Mouse (Mus musculus): ENCODE results near the gene Faxc. TPM values are rescaled to one million over a fixed set of nuclear protein-coding genes. Genes with fewer than 3 reads are reported as not detected.

Faxc gene
- polyA plus RNA-seq, 1 experiment: 2.7 TPM

DNA sequence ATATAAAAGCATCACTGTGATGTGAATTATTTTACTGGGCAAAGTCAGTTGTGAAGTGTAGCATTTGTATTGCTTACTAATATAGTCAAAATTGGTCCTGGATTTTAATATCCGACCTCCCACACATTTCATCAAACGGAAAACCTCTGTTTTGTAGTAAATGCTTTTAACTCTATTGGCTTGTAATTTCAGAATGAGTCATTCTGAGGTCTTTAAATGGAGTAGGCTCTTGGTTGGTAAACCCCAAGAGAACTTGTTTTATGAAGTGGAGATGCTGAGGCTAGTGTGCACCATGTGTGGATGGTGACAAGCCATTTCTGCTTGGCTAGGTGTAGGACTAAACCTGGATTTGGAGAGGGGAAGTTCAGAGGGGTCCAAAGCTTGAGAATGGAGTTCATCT is 4.2 kb downstream of the Faxc start:
- Histone ChIP-seq H3K79me2 (ENCODE audit: control insufficient read depth, insufficient read depth) (no peaks in the 10 kb centered on the region), H3K4me3 (no peak overlapping the region), H3K27me3 (ENCODE audit: control insufficient read depth, insufficient read depth, insufficient read length) (no peaks in the 10 kb centered on the region), H3K36me3 (ENCODE audit: control insufficient read depth, insufficient read depth) (no peaks in the 10 kb centered on the region), H3ac (ENCODE audit: control insufficient read depth, insufficient read length) (no peak overlapping the region), H3K4me2 (ENCODE audit: low read depth) (no peak overlapping the region)
- TF ChIP-seq MYOG (IDR thresholded peaks at IDR 0.05; ENCODE audit: control insufficient read depth in 1 of 3, insufficient read depth in 1 of 3, insufficient read length in 2 of 3, low read depth in 2 of 3) (no peak), USF1 (IDR thresholded peaks at IDR 0.05; ENCODE audit: low read depth) (no peak), E2F4 (IDR thresholded peaks at IDR 0.05; ENCODE audit: insufficient read depth) (no peak), POLR2AphosphoS2 (IDR thresholded peaks at IDR 0.05; ENCODE audit: insufficient read length, low read depth) (no peak), MAX (IDR thresholded peaks at IDR 0.05; ENCODE audit: low read depth) (no peak), TCF3 (IDR thresholded peaks at IDR 0.05; ENCODE audit: insufficient read length, low read depth) (no peak), CEBPB (IDR thresholded peaks at IDR 0.05; ENCODE audit: insufficient read depth, poor library complexity, severe bottlenecking) (no peak), POLR2A (IDR thresholded peaks at IDR 0.05; ENCODE audit: insufficient read length, low read depth) (no peak), SRF (IDR thresholded peaks at IDR 0.05; ENCODE audit: control insufficient read depth, insufficient read length, low read depth) (no peak), TCF12 (IDR thresholded peaks at IDR 0.05; ENCODE audit: insufficient read depth, poor library complexity, severe bottlenecking) (no peak), REST (IDR thresholded peaks at IDR 0.05; ENCODE audit: insufficient read depth, insufficient read length) (no peak), MYOD1 (IDR thresholded peaks at IDR 0.05; ENCODE audit: control insufficient read depth in 1 of 3, insufficient read length in 2 of 3, low read depth in 2 of 3) (no peak)

DNA sequence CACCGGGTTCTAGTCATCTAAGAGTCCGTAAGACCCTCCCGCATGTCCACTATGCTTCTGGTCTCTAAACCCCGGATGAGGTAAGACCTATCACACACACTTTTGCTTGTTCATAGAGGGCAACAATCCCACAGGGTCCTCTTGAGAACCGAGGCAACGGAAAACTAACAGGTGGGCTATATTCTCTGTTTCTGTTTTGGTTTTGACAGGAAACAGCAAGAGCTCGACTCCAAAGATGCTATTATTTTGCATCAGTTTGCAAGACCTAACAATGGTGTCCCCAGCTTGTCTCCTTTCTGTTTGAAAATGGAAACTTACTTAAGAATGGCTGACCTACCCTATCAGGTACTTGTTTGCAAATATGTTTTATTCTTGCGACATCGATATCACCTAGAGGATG is 5.3 kb downstream of the Faxc start:
- Histone ChIP-seq H3K36me3 (ENCODE audit: control insufficient read depth, insufficient read depth) (no peaks in the 10 kb centered on the region), H3K27me3 (ENCODE audit: control insufficient read depth, insufficient read depth, insufficient read length) (no peaks in the 10 kb centered on the region), H3K4me3 (no peak overlapping the region), H3K4me2 (ENCODE audit: low read depth) (no peak overlapping the region), H3ac (ENCODE audit: control insufficient read depth, insufficient read length) (no peak overlapping the region), H3K79me2 (ENCODE audit: control insufficient read depth, insufficient read depth) (no peaks in the 10 kb centered on the region)
- no peak for TF ChIP-seq MYOG (IDR thresholded peaks at IDR 0.05; ENCODE audit: control insufficient read depth in 1 of 3, insufficient read depth in 1 of 3, insufficient read length in 2 of 3, low read depth in 2 of 3)

DNA sequence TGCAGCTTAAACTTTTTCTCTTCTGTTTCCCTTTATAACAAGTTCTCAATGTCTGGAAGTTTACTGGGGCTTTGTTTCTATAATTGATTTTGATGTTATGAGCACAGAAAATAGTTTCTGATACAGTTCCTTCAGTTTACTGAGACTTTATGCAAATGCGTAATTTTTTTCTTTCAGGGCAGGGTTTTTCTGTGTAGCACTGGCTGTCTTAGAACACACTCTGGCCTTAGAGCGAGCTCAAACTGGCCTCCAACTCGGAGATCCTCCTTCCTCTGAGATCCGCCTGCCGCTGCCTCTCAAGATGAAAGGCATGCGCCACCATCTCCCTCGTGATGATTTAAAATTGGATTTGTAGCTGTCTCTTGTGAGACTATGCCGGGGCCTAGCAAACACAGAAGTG is 6.8 kb downstream of the Faxc start:
- Histone ChIP-seq H3K27me3 (ENCODE audit: control insufficient read depth, insufficient read depth, insufficient read length) (no peaks in the 10 kb centered on the region), H3K79me2 (ENCODE audit: control insufficient read depth, insufficient read depth) (no peaks in the 10 kb centered on the region)
- TF ChIP-seq USF1 (IDR thresholded peaks at IDR 0.05; ENCODE audit: low read depth): no peak
- no peak for TF ChIP-seq E2F4 (IDR thresholded peaks at IDR 0.05; ENCODE audit: insufficient read depth)

DNA sequence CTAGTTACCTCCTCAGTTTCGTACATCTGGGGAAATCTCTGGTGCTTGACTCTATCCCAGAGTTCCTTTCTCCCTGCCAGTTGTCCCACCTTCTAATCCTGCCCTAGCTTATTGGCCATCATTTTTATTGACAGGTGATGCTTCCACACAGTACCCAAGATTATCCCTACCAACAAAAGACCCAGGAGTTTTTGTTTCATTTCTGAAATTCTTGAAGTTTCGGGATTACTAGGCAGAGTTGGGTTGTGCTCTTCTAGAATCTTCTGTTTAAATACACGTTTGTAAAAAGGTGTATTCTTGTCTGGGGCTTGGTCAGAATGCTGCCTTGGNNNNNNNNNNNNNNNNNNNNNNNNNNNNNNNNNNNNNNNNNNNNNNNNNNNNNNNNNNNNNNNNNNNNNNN is 13.5 kb downstream of the Faxc start:
- H3K79me2 ChIP-seq (ENCODE audit: control insufficient read depth, insufficient read depth): no peaks in the 10 kb centered on the region
- no peak overlapping the region for H3K4me3 ChIP-seq
- TF ChIP-seq MAX (IDR thresholded peaks at IDR 0.05; ENCODE audit: low read depth): no peak
- no peak for TF ChIP-seq POLR2A (IDR thresholded peaks at IDR 0.05; ENCODE audit: insufficient read length, low read depth)
- no peak for TF ChIP-seq MYOG (IDR thresholded peaks at IDR 0.05; ENCODE audit: control insufficient read depth in 1 of 3, insufficient read depth in 1 of 3, insufficient read length in 2 of 3, low read depth in 2 of 3)
- TF ChIP-seq SRF (IDR thresholded peaks at IDR 0.05; ENCODE audit: control insufficient read depth, insufficient read length, low read depth): no peak
- TF ChIP-seq TCF3 (IDR thresholded peaks at IDR 0.05; ENCODE audit: insufficient read length, low read depth): no peak
- TF ChIP-seq CEBPB (IDR thresholded peaks at IDR 0.05; ENCODE audit: insufficient read depth, poor library complexity, severe bottlenecking): no peak
- no peak for TF ChIP-seq POLR2AphosphoS2 (IDR thresholded peaks at IDR 0.05; ENCODE audit: insufficient read length, low read depth)
- TF ChIP-seq E2F4 (IDR thresholded peaks at IDR 0.05; ENCODE audit: insufficient read depth): no peak
- H3K36me3 ChIP-seq (ENCODE audit: control insufficient read depth, insufficient read depth): no peaks in the 10 kb centered on the region
- no peak overlapping the region for H3K4me2 ChIP-seq (ENCODE audit: low read depth)
- H3ac ChIP-seq (ENCODE audit: control insufficient read depth, insufficient read length): no peak overlapping the region
- H3K27me3 ChIP-seq (ENCODE audit: control insufficient read depth, insufficient read depth, insufficient read length): no peaks in the 10 kb centered on the region

More for the DNA sequence above, 6.8 kb downstream of the Faxc start:
- Histone ChIP-seq H3K36me3 (ENCODE audit: control insufficient read depth, insufficient read depth) (no peaks in the 10 kb centered on the region), H3ac (ENCODE audit: control insufficient read depth, insufficient read length) (no peak overlapping the region), H3K4me3 (no peak overlapping the region), H3K4me2 (ENCODE audit: low read depth) (no peak overlapping the region)

DNA sequence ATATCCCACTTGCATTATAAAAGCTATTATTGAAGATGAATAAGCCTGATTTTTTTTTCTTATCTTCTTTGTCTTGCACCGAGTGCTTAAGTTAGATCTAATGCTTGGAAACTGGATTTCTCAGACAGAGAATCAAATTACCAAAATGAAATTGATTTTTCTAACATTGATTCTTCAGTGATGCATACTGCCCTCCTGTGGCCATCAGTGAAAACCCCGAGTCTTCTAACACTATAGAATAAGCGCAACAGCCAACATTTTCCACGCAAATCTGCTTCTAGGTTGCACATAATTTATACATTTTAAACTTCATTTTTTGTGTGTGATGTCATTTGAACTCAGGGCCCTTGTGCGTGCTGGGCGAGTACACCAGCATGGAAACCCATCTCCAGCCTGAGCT is 20.3 kb downstream of the Faxc start:
- H3K36me3 ChIP-seq (ENCODE audit: control insufficient read depth, insufficient read depth): no peaks in the 10 kb centered on the region

DNA sequence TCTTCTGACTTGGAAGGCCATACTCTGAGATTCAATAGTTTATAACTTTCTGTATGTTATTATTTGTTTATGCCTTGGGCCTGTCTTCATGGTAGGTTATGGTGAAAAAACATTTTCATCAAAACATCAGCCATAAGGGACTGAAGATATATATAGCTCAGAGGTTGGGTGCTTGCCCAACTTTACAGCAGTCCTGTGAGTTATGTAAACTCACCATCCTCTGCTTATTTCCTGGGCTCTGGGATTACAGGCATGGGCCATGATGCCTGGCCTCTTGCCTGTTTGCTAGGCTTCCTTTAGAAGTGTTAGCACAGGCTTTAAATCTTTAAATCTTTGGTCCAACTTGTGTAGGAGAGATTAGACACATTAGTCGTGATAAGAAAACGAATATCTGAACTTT is 21.1 kb downstream of the Faxc start:
- H3K4me2 ChIP-seq (ENCODE audit: low read depth): no peak overlapping the region
- no peaks in the 10 kb centered on the region for H3K79me2 ChIP-seq (ENCODE audit: control insufficient read depth, insufficient read depth)
- TF ChIP-seq TCF12 (IDR thresholded peaks at IDR 0.05; ENCODE audit: insufficient read depth, poor library complexity, severe bottlenecking): no peak
- no peak for TF ChIP-seq POLR2AphosphoS2 (IDR thresholded peaks at IDR 0.05; ENCODE audit: insufficient read length, low read depth)
- no peak for TF ChIP-seq POLR2A (IDR thresholded peaks at IDR 0.05; ENCODE audit: insufficient read length, low read depth)
- no peak for TF ChIP-seq SRF (IDR thresholded peaks at IDR 0.05; ENCODE audit: control insufficient read depth, insufficient read length, low read depth)
- TF ChIP-seq MAX (IDR thresholded peaks at IDR 0.05; ENCODE audit: low read depth): no peak
- no peak for TF ChIP-seq USF1 (IDR thresholded peaks at IDR 0.05; ENCODE audit: low read depth)
- TF ChIP-seq TCF3 (IDR thresholded peaks at IDR 0.05; ENCODE audit: insufficient read length, low read depth): no peak
- no peak for TF ChIP-seq CEBPB (IDR thresholded peaks at IDR 0.05; ENCODE audit: insufficient read depth, poor library complexity, severe bottlenecking)
- TF ChIP-seq E2F4 (IDR thresholded peaks at IDR 0.05; ENCODE audit: insufficient read depth): no peak
- TF ChIP-seq MYOG (IDR thresholded peaks at IDR 0.05; ENCODE audit: control insufficient read depth in 1 of 3, insufficient read depth in 1 of 3, insufficient read length in 2 of 3, low read depth in 2 of 3): no peak
- TF ChIP-seq MYOD1 (IDR thresholded peaks at IDR 0.05; ENCODE audit: control insufficient read depth in 1 of 3, insufficient read length in 2 of 3, low read depth in 2 of 3): no peak
- TF ChIP-seq REST (IDR thresholded peaks at IDR 0.05; ENCODE audit: insufficient read depth, insufficient read length): no peak
- no peak overlapping the region for H3ac ChIP-seq (ENCODE audit: control insufficient read depth, insufficient read length)
- H3K36me3 ChIP-seq (ENCODE audit: control insufficient read depth, insufficient read depth): no peaks in the 10 kb centered on the region
- no peaks in the 10 kb centered on the region for H3K27me3 ChIP-seq (ENCODE audit: control insufficient read depth, insufficient read depth, insufficient read length)
- H3K4me3 ChIP-seq: no peak overlapping the region

More for the DNA sequence above, 20.3 kb downstream of the Faxc start:
- TF ChIP-seq POLR2A (IDR thresholded peaks at IDR 0.05; ENCODE audit: insufficient read length, low read depth) (no peak), MYOG (IDR thresholded peaks at IDR 0.05; ENCODE audit: control insufficient read depth in 1 of 3, insufficient read depth in 1 of 3, insufficient read length in 2 of 3, low read depth in 2 of 3) (no peak), MAX (IDR thresholded peaks at IDR 0.05; ENCODE audit: low read depth) (no peak)
- no peaks in the 10 kb centered on the region for H3K79me2 ChIP-seq (ENCODE audit: control insufficient read depth, insufficient read depth)
- H3K27me3 ChIP-seq (ENCODE audit: control insufficient read depth, insufficient read depth, insufficient read length): no peaks in the 10 kb centered on the region
- no peak overlapping the region for H3K4me3 ChIP-seq
- H3K4me2 ChIP-seq (ENCODE audit: low read depth): no peak overlapping the region
- H3ac ChIP-seq (ENCODE audit: control insufficient read depth, insufficient read length): no peak overlapping the region

Data from myocyte (in vitro differentiated cells).